Mouse (Mus musculus): Measurements from ENCODE around the gene Cux1. TPM values are rescaled to one million over a fixed set of nuclear protein-coding genes. Genes with fewer than 3 reads are reported as not detected.

The Cux1 gene
- polyA plus RNA-seq, 1 experiment: 284 TPM

- Histone ChIP-seq H3K4me1 (ENCODE audit: control insufficient read depth, insufficient read depth, low read length) (no peaks in the 10 kb centered on the region), H3K4me3 (ENCODE audit: insufficient read depth, low read depth, low read length) (no peak overlapping the region), H3K27ac (ENCODE audit: insufficient read depth, low read depth, low read length) (no peak overlapping the region)
- TF ChIP-seq CTCF (IDR thresholded peaks at IDR 0.05; ENCODE audit: insufficient read depth, low read depth, low read length): peak; percentile 84
- TF ChIP-seq POLR2A (IDR thresholded peaks at IDR 0.05; ENCODE audit: insufficient read depth, low read depth, low read length): no peak
- 18% methylated on average over 17 of the region's 17 CpGs for WGBS
Observed at GRCm38 (mm10) chr5:136252899-136253298, 314.4 kb downstream of the Cux1 start.

GRCm38 (mm10) chr5:136251004-136251403, 316.3 kb downstream of the Cux1 start:
- Histone ChIP-seq H3K27ac (ENCODE audit: insufficient read depth, low read depth, low read length) (no peak overlapping the region), H3K4me3 (ENCODE audit: insufficient read depth, low read depth, low read length) (no peak overlapping the region), H3K4me1 (ENCODE audit: control insufficient read depth, insufficient read depth, low read length) (no peaks in the 10 kb centered on the region)
- no peak for TF ChIP-seq POLR2A (IDR thresholded peaks at IDR 0.05; ENCODE audit: insufficient read depth, low read depth, low read length)
- peak; percentile 19; the same call in 1 of the 2 replicates for TF ChIP-seq CTCF (IDR thresholded peaks at IDR 0.05; ENCODE audit: insufficient read depth, low read depth, low read length)
- 64% methylated on average over 7 of the region's 7 CpGs for WGBS

- no peak overlapping the region for H3K27ac ChIP-seq (ENCODE audit: insufficient read depth, low read depth, low read length)
- TF ChIP-seq POLR2A (IDR thresholded peaks at IDR 0.05; ENCODE audit: insufficient read depth, low read depth, low read length): no peak
- no peak for TF ChIP-seq CTCF (IDR thresholded peaks at IDR 0.05; ENCODE audit: insufficient read depth, low read depth, low read length)
- peaks cover 13% of the 10 kb centered on the region; the same call in 1 of the 2 replicates for H3K4me1 ChIP-seq (ENCODE audit: control insufficient read depth, insufficient read depth, low read length)
- WGBS: 79% methylated on average over 6 of the region's 6 CpGs
- H3K4me3 ChIP-seq (ENCODE audit: insufficient read depth, low read depth, low read length): no peak overlapping the region
Observed at GRCm38 (mm10) chr5:136248441-136248840, 318.8 kb downstream of the Cux1 start.

GRCm38 (mm10) chr5:136246452-136246838, 320.8 kb downstream of the Cux1 start, which contains the start of gene Sh2b2:
TSS of gene Sh2b2 (minus strand) at chr5:136246556.
- peak within 1 kb of the TSS; percentile 78; the same call in 1 of the 2 replicates for H3K4me3 ChIP-seq (ENCODE audit: insufficient read depth, low read depth, low read length)
- peaks cover 18% of the 10 kb centered on the region; the same call in 1 of the 2 replicates for H3K4me1 ChIP-seq (ENCODE audit: control insufficient read depth, insufficient read depth, low read length)
- TF ChIP-seq CTCF (IDR thresholded peaks at IDR 0.05; ENCODE audit: insufficient read depth, low read depth, low read length): no peak
- no peak for TF ChIP-seq POLR2A (IDR thresholded peaks at IDR 0.05; ENCODE audit: insufficient read depth, low read depth, low read length)
- WGBS: 94% methylated on average over 2 of the region's 2 CpGs
- no peak within 1 kb of the TSS for H3K27ac ChIP-seq (ENCODE audit: insufficient read depth, low read depth, low read length)

GRCm38 (mm10) chr5:136245541-136246451, 321.5 kb downstream of the Cux1 start:
- no peak overlapping the region for H3K27ac ChIP-seq (ENCODE audit: insufficient read depth, low read depth, low read length)
- H3K4me3 ChIP-seq (ENCODE audit: insufficient read depth, low read depth, low read length): peak overlapping the region; percentile 78; the same call in 1 of the 2 replicates
- WGBS: 36% methylated on average over 15 of the region's 15 CpGs
- TF ChIP-seq POLR2A (IDR thresholded peaks at IDR 0.05; ENCODE audit: insufficient read depth, low read depth, low read length) (0 out of 2 replicates have a peak, but pooled peaks have one; percentile 6), CTCF (IDR thresholded peaks at IDR 0.05; ENCODE audit: insufficient read depth, low read depth, low read length) (no peak)
- H3K4me1 ChIP-seq (ENCODE audit: control insufficient read depth, insufficient read depth, low read length): peaks cover 22% of the 10 kb centered on the region; the same call in 1 of the 2 replicates

GRCm38 (mm10) chr5:136244762-136245540, 322.3 kb downstream of the Cux1 start:
- peak overlapping the region; percentile 78 for H3K4me3 ChIP-seq (ENCODE audit: insufficient read depth, low read depth, low read length)
- peaks cover 22% of the 10 kb centered on the region; the same call in 1 of the 2 replicates for H3K4me1 ChIP-seq (ENCODE audit: control insufficient read depth, insufficient read depth, low read length)
- 0 out of 2 replicates have a peak, but pooled peaks have one; percentile 14 for TF ChIP-seq POLR2A (IDR thresholded peaks at IDR 0.05; ENCODE audit: insufficient read depth, low read depth, low read length)
- no peak for TF ChIP-seq CTCF (IDR thresholded peaks at IDR 0.05; ENCODE audit: insufficient read depth, low read depth, low read length)
- H3K27ac ChIP-seq (ENCODE audit: insufficient read depth, low read depth, low read length): no peak overlapping the region
- WGBS: under 1% methylated on average over 44 of the region's 57 CpGs

DNA sequence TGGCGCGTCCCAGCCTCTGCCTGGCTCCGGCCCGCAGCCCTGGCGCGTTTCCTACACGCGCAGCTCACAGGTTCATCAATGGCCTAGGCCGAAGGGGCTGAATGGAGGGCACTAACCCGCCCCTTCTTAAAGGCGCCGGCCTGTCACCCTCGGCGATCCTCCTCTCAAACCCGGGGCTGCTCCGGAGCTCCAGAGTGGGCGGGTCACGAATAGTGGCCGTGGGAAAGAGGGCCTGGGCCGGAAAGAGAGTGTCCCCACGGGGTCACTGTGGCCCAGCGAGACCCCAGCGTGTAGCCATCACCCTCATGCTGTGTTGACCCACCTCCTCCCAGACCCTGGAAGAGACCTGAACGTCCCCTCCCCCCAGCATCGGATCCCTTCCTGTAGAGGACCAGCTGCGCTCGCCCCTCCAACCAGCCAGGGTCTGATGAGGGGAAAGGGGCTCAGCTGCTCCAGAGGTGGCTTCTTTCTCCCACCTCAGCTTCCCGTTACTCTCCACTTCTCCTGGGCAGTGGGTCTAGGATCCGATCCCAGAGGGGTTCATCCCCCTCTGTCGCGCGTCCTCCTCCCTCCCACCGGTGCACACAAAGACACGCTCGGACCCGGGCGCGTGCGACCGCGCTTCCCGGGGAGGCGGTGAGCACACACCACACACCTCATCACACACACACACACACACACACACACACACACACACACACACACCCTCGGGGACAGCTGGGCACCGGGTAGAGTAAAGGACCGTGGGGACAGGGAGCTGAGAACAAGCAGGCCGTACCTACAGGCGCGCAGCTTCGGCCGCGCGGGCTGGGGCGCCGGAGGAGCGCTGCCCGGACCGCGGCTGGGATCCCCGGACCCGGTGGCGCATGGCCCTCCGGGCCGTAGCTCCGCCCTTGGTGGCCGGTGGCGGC, 323.2 kb downstream of the Cux1 start:
- peaks cover 22% of the 10 kb centered on the region; the same call in 1 of the 2 replicates for H3K4me1 ChIP-seq (ENCODE audit: control insufficient read depth, insufficient read depth, low read length)
- no peak for TF ChIP-seq POLR2A (IDR thresholded peaks at IDR 0.05; ENCODE audit: insufficient read depth, low read depth, low read length)
- no peak for TF ChIP-seq CTCF (IDR thresholded peaks at IDR 0.05; ENCODE audit: insufficient read depth, low read depth, low read length)
- H3K4me3 ChIP-seq (ENCODE audit: insufficient read depth, low read depth, low read length): peak overlapping the region; percentile 78
- WGBS: under 1% methylated on average over 67 of the region's 67 CpGs
- no peak overlapping the region for H3K27ac ChIP-seq (ENCODE audit: insufficient read depth, low read depth, low read length)

- 78% methylated on average over 6 of the region's 6 CpGs for WGBS
- peaks cover 31% of the 10 kb centered on the region for H3K4me1 ChIP-seq (ENCODE audit: control insufficient read depth, insufficient read depth, low read length)
- no peak overlapping the region for H3K4me3 ChIP-seq (ENCODE audit: insufficient read depth, low read depth, low read length)
- no peak overlapping the region for H3K27ac ChIP-seq (ENCODE audit: insufficient read depth, low read depth, low read length)
- TF ChIP-seq CTCF (IDR thresholded peaks at IDR 0.05; ENCODE audit: insufficient read depth, low read depth, low read length): no peak
- no peak for TF ChIP-seq POLR2A (IDR thresholded peaks at IDR 0.05; ENCODE audit: insufficient read depth, low read depth, low read length)
Observed at GRCm38 (mm10) chr5:136241161-136241560, 326.1 kb downstream of the Cux1 start.

All from olfactory bulb, adult 2 months (tissue).